In the genomic region with DNA sequence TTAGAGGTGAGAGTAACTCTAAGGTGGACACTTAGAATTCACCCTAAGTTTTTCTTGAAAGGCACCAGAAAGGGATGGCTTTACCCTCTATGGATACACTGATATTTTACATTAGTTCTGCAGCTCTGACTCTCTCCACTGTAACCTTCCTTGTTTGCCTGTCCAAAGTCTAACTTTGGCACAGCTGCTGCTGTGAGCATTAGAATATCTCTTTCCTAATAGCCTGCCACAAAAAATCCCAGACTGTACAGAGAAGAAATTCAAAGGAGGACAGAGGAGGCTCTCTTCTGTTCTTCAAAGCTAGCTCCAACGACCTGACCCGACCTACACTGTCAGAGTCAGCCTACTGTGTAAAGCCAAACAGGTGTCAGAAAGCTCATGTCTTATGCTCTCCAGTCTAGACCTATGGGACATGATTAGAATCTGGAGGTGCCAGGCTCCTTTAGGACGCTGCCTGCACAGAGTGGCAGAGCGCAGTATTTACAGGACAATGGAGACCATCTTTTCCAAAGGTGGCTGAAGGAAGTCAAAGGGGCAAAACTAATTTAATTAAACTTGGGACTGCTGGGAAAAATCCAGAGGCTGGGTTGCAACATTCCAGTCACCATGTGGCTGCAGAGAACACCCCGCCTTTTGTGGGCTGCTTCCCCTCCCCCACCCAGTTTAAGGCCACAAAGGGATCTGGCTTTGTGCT, we compare ENCODE assay signal across 7 mouse cellular contexts. TPM values are rescaled to one million over a fixed set of nuclear protein-coding genes. Genes with fewer than 3 reads are reported as not detected.
DNase-seq lines count a peak whose midpoint lies in the region; ATAC-seq and TF ChIP-seq lines count a peak whose summit lies in the region.

No protein-coding gene starts in this region.

- H3K27me3 ChIP-seq in forebrain, embryonic 16.5 days (replicated peaks; ENCODE audit: control insufficient read depth, insufficient read depth, low read length), result no peaks in the 10 kb centered on the region
- no peaks in the 10 kb centered on the region for H3K27me3 ChIP-seq in hindbrain, embryonic 12.5 days
- H3K27me3 ChIP-seq in limb, embryonic 15.5 days, result no peaks in the 10 kb centered on the region
- no peaks in the 10 kb centered on the region for H3K27me3 ChIP-seq in thymus, adult 2 months (ENCODE audit: control insufficient read depth, insufficient read depth, low read length)

- H3K4me1 ChIP-seq in forebrain, embryonic 16.5 days (replicated peaks; ENCODE audit: control insufficient read depth, insufficient read depth, low read length), result peaks cover 48% of the 10 kb centered on the region
- peaks cover 72% of the 10 kb centered on the region for H3K4me1 ChIP-seq in hindbrain, embryonic 12.5 days
- H3K4me1 ChIP-seq in limb, embryonic 15.5 days, result peaks cover 48% of the 10 kb centered on the region
- no peaks in the 10 kb centered on the region for H3K4me1 ChIP-seq in thymus, adult 2 months (replicated peaks; ENCODE audit: control insufficient read depth, insufficient read depth, low read length)

- H3K9me3 ChIP-seq in forebrain, embryonic 16.5 days (ENCODE audit: control insufficient read depth, low read length), result no peaks in the 10 kb centered on the region
- no peaks in the 10 kb centered on the region for H3K9me3 ChIP-seq in hindbrain, embryonic 12.5 days (replicated peaks)
- no peaks in the 10 kb centered on the region for H3K9me3 ChIP-seq in limb, embryonic 15.5 days

- H3K27ac ChIP-seq in forebrain, embryonic 16.5 days (ENCODE audit: low read length), result no peak overlapping the region
- peak overlapping the region; percentile 77 for H3K27ac ChIP-seq in hindbrain, embryonic 12.5 days
- peak overlapping the region; percentile 47; the same call in 1 of the 2 replicates for H3K27ac ChIP-seq in limb, embryonic 15.5 days
- no peak overlapping the region for H3K27ac ChIP-seq in thymus, adult 2 months (ENCODE audit: control insufficient read depth, insufficient read depth, low read length)

- peak; percentile 66 for ATAC-seq in forebrain, embryonic 16.5 days
- peak; percentile 82 for ATAC-seq in hindbrain, embryonic 12.5 days (ENCODE audit: low FRiP score)
- ATAC-seq in limb, embryonic 15.5 days (ENCODE audit: insufficient number of reproducible peaks, low FRiP score, low TSS enrichment, low read depth), result no peak

- no peak for TF ChIP-seq CTCF in brain, embryonic 14.5 days (IDR thresholded peaks at IDR 0.05; ENCODE audit: borderline replicate concordance, extremely low read depth, insufficient read depth, insufficient read length)
- TF ChIP-seq CTCF in thymus, adult 2 months (IDR thresholded peaks at IDR 0.05; ENCODE audit: borderline replicate concordance, control insufficient read depth, extremely low read depth, insufficient read depth, low read length, poor library complexity), result no peak

- no peak for TF ChIP-seq POLR2A in brain, embryonic 14.5 days (IDR thresholded peaks at IDR 0.05; ENCODE audit: borderline replicate concordance, extremely low read depth, insufficient read depth, insufficient read length, poor library complexity, severe bottlenecking)
- TF ChIP-seq POLR2A in thymus, adult 2 months (IDR thresholded peaks at IDR 0.05; ENCODE audit: control insufficient read depth, extremely low read depth, insufficient read depth, low read length, poor library complexity), result no peak

- H3K36me3 ChIP-seq in forebrain, embryonic 16.5 days (ENCODE audit: control insufficient read depth, insufficient read depth), result peaks cover 14% of the 10 kb centered on the region
- peaks cover 34% of the 10 kb centered on the region for H3K36me3 ChIP-seq in hindbrain, embryonic 12.5 days
- peaks cover 30% of the 10 kb centered on the region for H3K36me3 ChIP-seq in limb, embryonic 15.5 days
- H3K36me3 ChIP-seq in thymus, adult 2 months (ENCODE audit: control insufficient read depth, insufficient read depth, low read length), result no peaks in the 10 kb centered on the region

- WGBS in forebrain, embryonic 16.5 days, result 6% methylated on average over 5 of the region's 5 CpGs
- WGBS in hindbrain, embryonic 12.5 days, result 6% methylated on average over 5 of the region's 5 CpGs
- 23% methylated on average over 5 of the region's 5 CpGs for WGBS in limb, embryonic 15.5 days
- 87% methylated on average over 5 of the region's 5 CpGs for WGBS in thymus, adult 2 months

- H3K4me3 ChIP-seq in forebrain, embryonic 16.5 days (replicated peaks; ENCODE audit: low read length), result no peak overlapping the region
- H3K4me3 ChIP-seq in hindbrain, embryonic 12.5 days, result 0 out of 2 replicates have a peak overlapping the region, but pooled peaks have one; percentile 10
- H3K4me3 ChIP-seq in limb, embryonic 15.5 days, result no peak overlapping the region
- no peak overlapping the region for H3K4me3 ChIP-seq in thymus, adult 2 months (ENCODE audit: control insufficient read depth, insufficient read depth, low read length)

- peak; percentile 90 for DNase-seq in brain, embryonic 14.5 days (ENCODE audit: low read depth)
- peak; percentile 73 for DNase-seq in neural tube, embryonic 10.5 days (ENCODE audit: extremely low spot score, low spot score)
- no peak for DNase-seq in thymus, postnatal 14 days
- DNase-seq in thymus, adult 2 months, result no peak

- no peak overlapping the region; the same call in 1 of the 2 replicates for H3K9ac ChIP-seq in forebrain, embryonic 16.5 days (replicated peaks; ENCODE audit: low read depth, low read length)
- peak overlapping the region; percentile 48 for H3K9ac ChIP-seq in hindbrain, embryonic 12.5 days
- H3K9ac ChIP-seq in limb, embryonic 15.5 days, result no peak overlapping the region

- no peak overlapping the region for H3K4me2 ChIP-seq in forebrain, embryonic 16.5 days (ENCODE audit: low read length)
- H3K4me2 ChIP-seq in hindbrain, embryonic 12.5 days (replicated peaks), result peak overlapping the region; percentile 71
- no peak overlapping the region for H3K4me2 ChIP-seq in limb, embryonic 15.5 days

RNA-seq across cellular contexts. Expression of gene Rnd3, which starts 9.5 kb away (rescaled TPM):
- polyA plus RNA-seq in brain, embryonic 14.5 days (2012; rRNA removed), result 76.7 and 111 TPM in 2 replicates
- 118 and 132 TPM in 2 replicates for polyA plus RNA-seq in forebrain, embryonic 16.5 days (2015; fragmentation: Nextera tagmentation; extraction: Ambion mirVana)
- polyA plus RNA-seq in hindbrain, embryonic 12.5 days (2016; fragmentation: Nextera tagmentation; extraction: Ambion mirVana), result 321 and 363 TPM in 2 replicates
- polyA plus RNA-seq in limb, embryonic 15.5 days (2015; fragmentation: Nextera tagmentation; extraction: Ambion mirVana), result 137 and 139 TPM in 2 replicates
- 0.83 and 1.0 TPM in 2 replicates for polyA plus RNA-seq in thymus, adult 2 months (2012; rRNA removed)

Comparison
In these comparisons a context has a peak if more than half of its experiments do, and no peak if none do; other contexts are left out.
1. DNase-seq: peak in brain, embryonic 14.5 days (single experiment) and neural tube, embryonic 10.5 days (single experiment); none in thymus, postnatal 14 days (single experiment) and thymus, adult 2 months (single experiment).
2. H3K27ac ChIP-seq: peak in hindbrain, embryonic 12.5 days (single experiment) and limb, embryonic 15.5 days (single experiment); none in forebrain, embryonic 16.5 days (single experiment) and thymus, adult 2 months (single experiment).
3. RNA of gene Rnd3, which starts 9.5 kb away (polyA plus RNA-seq): 321 to 363 TPM in hindbrain, embryonic 12.5 days, 137 to 139 TPM in limb, embryonic 15.5 days, 118 to 132 TPM in forebrain, embryonic 16.5 days and 76.7 to 111 TPM in brain, embryonic 14.5 days; 0.83 to 1.0 TPM in thymus, adult 2 months; every median in the first group is over 10 times any median in the second.